Mouse (Mus musculus): ENCODE data around the gene Prpf38b. TPM values are rescaled to one million over a fixed set of nuclear protein-coding genes. Genes with fewer than 3 reads are reported as not detected.
"Not testable (repeated sequence)": the region's sequence is repeated elsewhere in the genome, so short reads cannot be mapped to it uniquely, and the experiment has no call there.

The Prpf38b gene
- polyA plus RNA-seq, 1 experiment from 2014 or later, result 58.1 TPM

DNA sequence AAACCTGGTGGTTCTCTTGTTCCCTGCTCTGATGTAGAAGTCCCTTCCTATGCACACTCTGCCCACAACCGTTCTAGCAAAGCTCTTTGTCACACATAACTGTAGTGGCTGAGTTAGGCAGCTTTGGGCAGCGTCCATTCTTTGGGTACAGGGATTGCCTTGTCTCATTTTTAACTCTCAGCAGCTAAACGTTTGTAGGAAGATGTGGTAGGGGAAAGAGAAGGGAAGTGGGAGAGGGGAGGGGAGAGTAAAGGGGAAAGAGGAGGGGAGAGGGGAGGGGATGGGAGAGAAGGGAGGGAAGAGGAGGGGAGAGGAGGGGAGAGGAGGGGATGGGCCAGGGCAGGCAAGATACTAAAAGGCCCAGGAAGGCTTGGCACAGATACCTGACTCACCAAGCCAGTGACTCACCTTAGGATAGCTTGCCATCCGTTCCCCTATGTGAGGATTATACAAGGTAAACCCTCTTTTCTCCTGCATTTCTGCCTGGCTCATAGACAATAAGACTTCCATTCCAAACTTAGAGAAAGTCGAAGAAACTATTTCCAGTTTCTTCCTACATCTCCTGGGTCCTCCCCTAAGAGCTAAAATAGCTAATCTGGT is 31.6 kb downstream of the Prpf38b start:
- ATAC-seq (ENCODE audit: low read depth), result no peak
- 53% methylated on average over 5 of the region's 5 CpGs for WGBS
- no peak overlapping the region; the same call in 1 of the 2 replicates for H3K27ac ChIP-seq (replicated peaks; ENCODE audit: low read depth, low read length)

DNA sequence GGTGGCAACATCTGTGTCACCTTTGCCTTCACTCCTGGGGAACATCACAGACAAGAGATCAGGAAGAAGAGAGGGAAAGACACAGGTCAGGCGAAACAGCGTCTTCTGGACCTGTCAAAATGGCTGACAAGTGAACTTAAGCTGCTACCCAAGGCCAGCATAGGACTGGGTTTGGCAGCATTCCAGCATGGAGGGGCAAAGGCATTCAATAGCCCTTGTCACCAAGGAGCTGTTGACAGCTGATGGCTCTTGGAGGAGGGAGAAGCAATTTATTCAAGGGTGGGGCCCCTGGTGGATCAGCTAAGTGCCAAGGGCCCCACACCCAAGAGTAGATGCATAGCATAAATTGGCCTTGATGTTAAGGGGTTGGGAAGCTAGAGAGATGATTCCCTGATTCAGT is 32.4 kb downstream of the Prpf38b start:
- H3K36me3 ChIP-seq (ENCODE audit: control insufficient read depth, insufficient read depth, low read length), result no peaks in the 10 kb centered on the region
- DNase-seq (ENCODE audit: low spot score) (no peak), ATAC-seq (ENCODE audit: low read depth) (no peak)
- no peak overlapping the region for H3K27ac ChIP-seq (replicated peaks; ENCODE audit: low read depth, low read length)
- H3K4me3 ChIP-seq (ENCODE audit: low read depth, low read length), result no peak overlapping the region
- no peaks in the 10 kb centered on the region for H3K9me3 ChIP-seq (ENCODE audit: control insufficient read depth, low read length)
- H3K27me3 ChIP-seq (replicated peaks; ENCODE audit: control insufficient read depth, insufficient read depth, low read length), result no peaks in the 10 kb centered on the region
- no peak overlapping the region for H3K9ac ChIP-seq (ENCODE audit: low read depth, low read length)
- no peak overlapping the region for H3K4me2 ChIP-seq (ENCODE audit: low read depth, low read length)
- WGBS, result 52% methylated on average over 2 of the region's 2 CpGs
- peaks cover 21% of the 10 kb centered on the region; the same call in 1 of the 2 replicates for H3K4me1 ChIP-seq (ENCODE audit: control insufficient read depth, insufficient read depth, low read length)

More for the DNA sequence above, 31.6 kb downstream of the Prpf38b start:
- H3K27me3 ChIP-seq (replicated peaks; ENCODE audit: control insufficient read depth, insufficient read depth, low read length), result no peaks in the 10 kb centered on the region
- DNase-seq (ENCODE audit: low spot score), result no peak
- no peaks in the 10 kb centered on the region for H3K9me3 ChIP-seq (ENCODE audit: control insufficient read depth, low read length)
- H3K4me3 ChIP-seq (ENCODE audit: low read depth, low read length), result no peak overlapping the region
- H3K9ac ChIP-seq (ENCODE audit: low read depth, low read length), result no peak overlapping the region
- H3K4me1 ChIP-seq (ENCODE audit: control insufficient read depth, insufficient read depth, low read length), result peaks cover 21% of the 10 kb centered on the region; the same call in 1 of the 2 replicates
- no peaks in the 10 kb centered on the region for H3K36me3 ChIP-seq (ENCODE audit: control insufficient read depth, insufficient read depth, low read length)
- no peak overlapping the region for H3K4me2 ChIP-seq (ENCODE audit: low read depth, low read length)

DNA sequence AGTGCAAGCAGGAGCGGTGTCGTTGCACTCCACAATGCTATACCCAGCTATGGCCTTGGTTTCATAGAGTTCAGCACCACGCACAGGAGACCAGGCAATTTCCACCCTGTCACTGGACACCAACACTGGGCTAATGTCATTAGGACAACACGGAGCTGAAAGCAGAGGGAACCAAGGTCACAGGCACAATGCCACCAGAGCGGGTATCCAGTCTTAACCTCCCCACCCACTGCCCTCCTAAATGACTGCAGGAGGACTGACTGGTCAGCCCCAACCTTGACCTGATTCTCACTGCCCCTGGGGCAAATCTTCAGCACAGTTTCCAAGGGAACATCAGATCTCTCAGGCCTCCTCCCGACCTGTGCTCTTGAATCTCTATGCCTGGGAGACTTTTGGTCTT is 40.9 kb downstream of the Prpf38b start:
- ATAC-seq (ENCODE audit: low read depth), result no peak
- WGBS, result 81% methylated on average over 6 of the region's 6 CpGs
- Histone ChIP-seq H3K27me3 (replicated peaks; ENCODE audit: control insufficient read depth, insufficient read depth, low read length) (no peaks in the 10 kb centered on the region), H3K4me2 (ENCODE audit: low read depth, low read length) (no peak overlapping the region), H3K9me3 (ENCODE audit: control insufficient read depth, low read length) (0 out of 2 replicates have a peak, but pooled peaks cover 6% of the 10 kb centered on the region), H3K36me3 (ENCODE audit: control insufficient read depth, insufficient read depth, low read length) (no peaks in the 10 kb centered on the region), H3K9ac (ENCODE audit: low read depth, low read length) (no peak overlapping the region), H3K4me1 (ENCODE audit: control insufficient read depth, insufficient read depth, low read length) (no peaks in the 10 kb centered on the region), H3K27ac (replicated peaks; ENCODE audit: low read depth, low read length) (no peak overlapping the region), H3K4me3 (ENCODE audit: low read depth, low read length) (no peak overlapping the region)
- DNase-seq (ENCODE audit: low spot score), result no peak

DNA sequence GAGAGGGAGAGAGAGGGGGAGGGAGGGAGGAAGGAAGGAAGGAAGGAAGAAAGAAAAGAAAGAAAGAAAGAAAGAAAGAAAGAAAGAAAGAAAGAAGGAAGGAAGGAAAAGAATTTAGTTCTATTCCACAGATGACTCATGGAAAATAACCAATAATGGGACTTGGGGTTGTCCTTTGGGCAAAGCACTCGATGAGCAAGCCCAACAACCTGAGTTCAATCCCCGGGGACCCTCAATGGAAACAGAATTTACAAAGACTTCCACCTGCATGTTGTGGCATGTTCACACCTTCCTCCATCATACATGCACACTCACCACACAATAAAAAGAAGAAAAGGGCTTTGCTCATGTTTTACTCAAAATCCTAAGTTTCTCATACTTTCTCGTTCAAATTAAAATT is 44.1 kb downstream of the Prpf38b start:
- Histone ChIP-seq H3K4me3 (ENCODE audit: low read depth, low read length) (no peak overlapping the region), H3K9me3 (ENCODE audit: control insufficient read depth, low read length) (0 out of 2 replicates have a peak, but pooled peaks cover 6% of the 10 kb centered on the region), H3K4me1 (ENCODE audit: control insufficient read depth, insufficient read depth, low read length) (no peaks in the 10 kb centered on the region), H3K27me3 (replicated peaks; ENCODE audit: control insufficient read depth, insufficient read depth, low read length) (no peaks in the 10 kb centered on the region), H3K27ac (replicated peaks; ENCODE audit: low read depth, low read length) (no peak overlapping the region), H3K36me3 (ENCODE audit: control insufficient read depth, insufficient read depth, low read length) (no peaks in the 10 kb centered on the region), H3K9ac (ENCODE audit: low read depth, low read length) (no peak overlapping the region), H3K4me2 (ENCODE audit: low read depth, low read length) (no peak overlapping the region)
- DNase-seq (ENCODE audit: low spot score), result no peak
- ATAC-seq (ENCODE audit: low read depth), result no peak
- WGBS, result 85% methylated on average over 3 of the region's 3 CpGs

DNA sequence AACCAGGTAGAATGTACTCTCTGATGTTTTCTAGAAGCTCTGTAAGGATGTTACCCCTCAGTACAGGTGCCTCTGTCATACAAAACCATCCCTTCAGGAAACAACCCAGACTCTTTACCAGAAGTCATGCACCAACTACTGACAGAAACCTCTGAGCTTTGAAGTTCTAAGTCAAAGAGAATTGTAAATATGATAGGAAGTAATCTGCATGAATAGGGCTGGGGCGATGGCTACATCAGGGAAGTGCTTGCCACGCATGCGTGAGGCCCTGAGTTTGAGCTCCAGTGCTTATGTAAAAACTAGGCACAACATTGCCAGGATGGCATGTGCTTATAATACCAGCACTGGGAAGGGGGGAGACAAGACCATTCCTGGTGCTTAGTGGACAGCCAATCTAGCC is 45.9 kb downstream of the Prpf38b start:
- Histone ChIP-seq H3K4me2 (ENCODE audit: low read depth, low read length) (no peak overlapping the region), H3K4me1 (ENCODE audit: control insufficient read depth, insufficient read depth, low read length) (no peaks in the 10 kb centered on the region), H3K36me3 (ENCODE audit: control insufficient read depth, insufficient read depth, low read length) (no peaks in the 10 kb centered on the region), H3K27me3 (replicated peaks; ENCODE audit: control insufficient read depth, insufficient read depth, low read length) (no peaks in the 10 kb centered on the region), H3K9me3 (ENCODE audit: control insufficient read depth, low read length) (0 out of 2 replicates have a peak, but pooled peaks cover 6% of the 10 kb centered on the region), H3K9ac (ENCODE audit: low read depth, low read length) (no peak overlapping the region), H3K27ac (replicated peaks; ENCODE audit: low read depth, low read length) (no peak overlapping the region), H3K4me3 (ENCODE audit: low read depth, low read length) (no peak overlapping the region)
- ATAC-seq (ENCODE audit: low read depth) (no peak), DNase-seq (ENCODE audit: low spot score) (no peak)
- WGBS, result 89% methylated on average over 3 of the region's 3 CpGs

DNA sequence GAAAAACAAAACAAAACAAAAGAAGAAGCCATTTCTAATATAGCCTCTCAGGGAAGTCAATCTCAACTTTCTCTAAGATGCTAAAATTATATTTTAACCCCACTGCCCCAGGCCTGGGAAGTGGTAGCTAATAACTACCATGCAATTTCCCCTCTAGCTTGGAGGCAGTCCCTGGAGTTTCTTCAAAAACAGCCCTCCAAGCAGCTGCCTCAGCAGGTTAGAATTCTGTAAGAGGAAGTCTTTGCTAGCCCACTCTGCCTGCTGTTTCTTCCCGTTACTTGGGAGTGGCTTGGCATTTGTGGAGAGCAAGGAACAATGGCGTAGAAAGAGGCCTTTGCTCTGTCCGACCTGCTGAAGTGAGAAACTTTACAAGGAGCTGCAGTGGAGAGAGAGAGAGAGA is 46.4 kb downstream of the Prpf38b start:
- no peak for ATAC-seq (ENCODE audit: low read depth)
- no peak for DNase-seq (ENCODE audit: low spot score)
- Histone ChIP-seq H3K27me3 (replicated peaks; ENCODE audit: control insufficient read depth, insufficient read depth, low read length) (no peaks in the 10 kb centered on the region), H3K27ac (replicated peaks; ENCODE audit: low read depth, low read length) (no peak overlapping the region), H3K4me2 (ENCODE audit: low read depth, low read length) (no peak overlapping the region), H3K36me3 (ENCODE audit: control insufficient read depth, insufficient read depth, low read length) (no peaks in the 10 kb centered on the region), H3K4me3 (ENCODE audit: low read depth, low read length) (no peak overlapping the region), H3K4me1 (ENCODE audit: control insufficient read depth, insufficient read depth, low read length) (no peaks in the 10 kb centered on the region), H3K9ac (ENCODE audit: low read depth, low read length) (no peak overlapping the region), H3K9me3 (ENCODE audit: control insufficient read depth, low read length) (0 out of 2 replicates have a peak, but pooled peaks cover 6% of the 10 kb centered on the region)
- WGBS, result 34% methylated on average over 3 of the region's 3 CpGs

DNA sequence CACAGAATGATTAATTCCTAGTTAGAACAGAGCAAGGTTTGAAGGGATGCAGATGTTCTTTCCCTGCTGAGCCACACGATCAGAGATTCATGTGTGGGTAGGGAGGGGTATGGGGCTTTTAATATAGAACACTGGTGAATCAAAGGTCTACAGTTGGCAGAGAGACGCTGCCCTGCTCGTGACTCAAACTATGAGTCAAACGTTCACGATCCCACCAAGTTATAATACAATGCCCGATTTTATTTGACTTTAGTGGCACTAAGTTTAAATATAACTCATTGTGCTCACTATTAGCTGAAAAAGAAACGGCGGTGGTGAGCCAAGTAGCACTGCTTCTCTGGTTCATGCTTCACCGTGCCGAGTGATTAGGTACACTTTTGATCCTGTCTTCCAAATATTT is 48.4 kb downstream of the Prpf38b start:
- WGBS, result 67% methylated on average over 10 of the region's 10 CpGs
- DNase-seq (ENCODE audit: low spot score) (no peak), ATAC-seq (ENCODE audit: low read depth) (no peak)
- H3K4me3 ChIP-seq (ENCODE audit: low read depth, low read length), result no peak overlapping the region
- no peaks in the 10 kb centered on the region for H3K27me3 ChIP-seq (replicated peaks; ENCODE audit: control insufficient read depth, insufficient read depth, low read length)
- no peak overlapping the region for H3K4me2 ChIP-seq (ENCODE audit: low read depth, low read length)
- 0 out of 2 replicates have a peak, but pooled peaks cover 6% of the 10 kb centered on the region for H3K9me3 ChIP-seq (ENCODE audit: control insufficient read depth, low read length)
- H3K27ac ChIP-seq (replicated peaks; ENCODE audit: low read depth, low read length), result no peak overlapping the region
- no peak overlapping the region for H3K9ac ChIP-seq (ENCODE audit: low read depth, low read length)
- H3K4me1 ChIP-seq (ENCODE audit: control insufficient read depth, insufficient read depth, low read length), result peaks cover 8% of the 10 kb centered on the region
- no peaks in the 10 kb centered on the region for H3K36me3 ChIP-seq (ENCODE audit: control insufficient read depth, insufficient read depth, low read length)

DNA sequence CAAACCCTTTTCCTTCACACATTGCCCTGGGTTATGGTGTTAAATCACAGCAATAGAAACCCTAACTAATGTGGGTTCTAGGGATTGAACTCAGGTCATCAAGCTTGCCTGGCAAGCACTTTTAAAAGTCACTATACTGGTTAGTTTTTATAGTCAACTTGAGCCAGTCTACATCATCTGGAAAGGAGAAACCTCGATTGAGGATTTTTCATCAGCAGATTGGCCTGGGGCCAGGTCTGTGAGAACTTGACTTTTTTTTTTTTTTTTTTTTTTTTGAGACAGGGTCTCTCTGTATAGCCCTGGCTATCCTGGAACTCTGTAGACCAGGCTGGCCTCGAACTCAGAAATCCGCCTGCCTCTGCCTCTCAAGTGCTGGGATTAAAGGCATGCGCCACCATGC is 49.2 kb downstream of the Prpf38b start:
- not testable (repeated sequence) for H3K4me2 ChIP-seq (ENCODE audit: low read depth, low read length); ATAC-seq (ENCODE audit: low read depth); H3K27ac ChIP-seq (replicated peaks; ENCODE audit: low read depth, low read length); DNase-seq (ENCODE audit: low spot score); H3K9me3 ChIP-seq (ENCODE audit: control insufficient read depth, low read length); H3K4me3 ChIP-seq (ENCODE audit: low read depth, low read length); H3K9ac ChIP-seq (ENCODE audit: low read depth, low read length); H3K4me1 ChIP-seq (ENCODE audit: control insufficient read depth, insufficient read depth, low read length); H3K36me3 ChIP-seq (ENCODE audit: control insufficient read depth, insufficient read depth, low read length); H3K27me3 ChIP-seq (replicated peaks; ENCODE audit: control insufficient read depth, insufficient read depth, low read length)
- WGBS, result 86% methylated on average over 4 of the region's 4 CpGs

DNA sequence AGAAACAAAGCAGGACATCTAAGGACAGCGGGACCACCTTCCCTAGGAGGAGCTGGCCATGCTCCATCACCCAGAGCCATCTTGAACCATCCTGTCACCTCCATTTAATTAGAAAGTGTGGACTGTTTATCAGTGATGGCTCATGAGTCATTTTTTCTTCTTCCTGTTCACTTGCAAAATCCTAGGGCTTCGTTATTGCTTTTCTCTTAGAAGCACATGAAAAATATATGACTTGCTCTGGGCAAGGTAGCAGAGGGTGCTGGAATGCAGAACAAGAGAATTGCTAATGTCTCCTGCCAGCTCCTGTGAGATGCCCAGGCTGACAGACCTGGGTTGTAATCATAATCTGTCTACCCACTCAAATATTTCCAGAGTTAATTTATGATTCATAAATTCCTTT is 50.7 kb downstream of the Prpf38b start:
- no peak overlapping the region for H3K9ac ChIP-seq (ENCODE audit: low read depth, low read length)
- ATAC-seq (ENCODE audit: low read depth) (no peak), DNase-seq (ENCODE audit: low spot score) (no peak)
- no peaks in the 10 kb centered on the region for H3K27me3 ChIP-seq (replicated peaks; ENCODE audit: control insufficient read depth, insufficient read depth, low read length)
- WGBS, result 81% methylated on average over 2 of the region's 2 CpGs
- H3K4me1 ChIP-seq (ENCODE audit: control insufficient read depth, insufficient read depth, low read length), result peaks cover 15% of the 10 kb centered on the region
- no peak overlapping the region for H3K4me2 ChIP-seq (ENCODE audit: low read depth, low read length)
- no peak overlapping the region for H3K27ac ChIP-seq (replicated peaks; ENCODE audit: low read depth, low read length)
- no peaks in the 10 kb centered on the region for H3K36me3 ChIP-seq (ENCODE audit: control insufficient read depth, insufficient read depth, low read length)
- H3K9me3 ChIP-seq (ENCODE audit: control insufficient read depth, low read length), result no peaks in the 10 kb centered on the region
- no peak overlapping the region for H3K4me3 ChIP-seq (ENCODE audit: low read depth, low read length)
